Mouse (Mus musculus) limb, embryonic 13.5 days (tissue): Measurements from ENCODE around the gene Eva1a. TPM values are rescaled to one million over a fixed set of nuclear protein-coding genes. Genes with fewer than 3 reads are reported as not detected.

Experiments
- ATAC-seq: fragments of 200-750 bp; cut with Nextera tagmentation; 2 replicates; pipeline ENCODE4 v1.8.0; 2017; ENCODE audit warnings: low read depth, moderate number of reproducible peaks, moderate TSS enrichment; ENCODE audit not compliant: low FRiP score
- H3K27ac ChIP-seq: fragments of 300-500 bp; sonication (generic); 2 replicates; pipeline ENCODE4 v1.5.1; 2015; ENCODE audit warnings: inconsistent platforms, mild to moderate bottlenecking, moderate library complexity
- H3K27me3 ChIP-seq: fragments of 300-500 bp; sonication (generic); 2 replicates; pipeline ENCODE4 v1.6.1; 2015; ENCODE audit warnings: mild to moderate bottlenecking, inconsistent platforms
- H3K36me3 ChIP-seq: fragments of 300-500 bp; sonication (generic); 2 replicates; pipeline ENCODE4 v1.6.1; 2015; ENCODE audit warnings: inconsistent platforms, mild to moderate bottlenecking, moderate library complexity
- H3K4me1 ChIP-seq: fragments of 300-500 bp; sonication (generic); 2 replicates; pipeline ENCODE4 v1.6.1; 2015; ENCODE audit warnings: inconsistent platforms
- H3K4me2 ChIP-seq: fragments of 300-500 bp; sonication (generic); replicated peaks from 2 replicates; pipeline ENCODE4 v1.6.1; 2015; ENCODE audit warnings: inconsistent platforms, mild to moderate bottlenecking, moderate library complexity
- H3K4me3 ChIP-seq: fragments of 300-500 bp; sonication (generic); 2 replicates; pipeline ENCODE4 v1.5.1; 2015; ENCODE audit warnings: moderate library complexity, mild to moderate bottlenecking, inconsistent platforms
- H3K9ac ChIP-seq: fragments of 300-500 bp; sonication (generic); 2 replicates; pipeline ENCODE4 v1.6.1; 2015; ENCODE audit warnings: mild to moderate bottlenecking, inconsistent platforms
- H3K9me3 ChIP-seq: fragments of 300-500 bp; sonication (generic); 2 replicates; pipeline ENCODE4 v1.6.1; 2016; ENCODE audit warnings: inconsistent platforms
- WGBS: fragments of 180-500 bp; shearing (Covaris S2); methylation state at CpG from one replicate; pipeline ENCODE4 v1.1.7; 2015; 5-methylcytosine and 5-hydroxymethylcytosine counted together
- polyA plus RNA-seq: library from polyadenylated mRNA; unstranded; fragments of >200 nt; fragmentation: Nextera tagmentation; extraction: Ambion mirVana; gene quantifications from 2 replicates; pipeline ENCODE4 v1.2.1, GENCODE M21; 2015

Gene Eva1a
- polyA plus RNA-seq, 1 experiment from 2014 or later: 39.1 TPM

GRCm38 (mm10) chr6:82111540-82111939 lies 70.7 kb downstream of the Eva1a start:
- Histone ChIP-seq H3K27me3 (no peaks in the 10 kb centered on the region), H3K27ac (no peak overlapping the region), H3K4me1 (peaks cover 12% of the 10 kb centered on the region), H3K4me3 (no peak overlapping the region), H3K4me2 (no peak overlapping the region), H3K9me3 (no peaks in the 10 kb centered on the region), H3K36me3 (no peaks in the 10 kb centered on the region), H3K9ac (no peak overlapping the region)
- ATAC-seq: no peak
- 83% methylated on average over 3 of the region's 3 CpGs for WGBS

- Histone ChIP-seq H3K9ac (no peak overlapping the region), H3K27ac (no peak overlapping the region), H3K4me1 (peaks cover 16% of the 10 kb centered on the region), H3K27me3 (no peaks in the 10 kb centered on the region), H3K4me3 (no peak overlapping the region), H3K4me2 (no peak overlapping the region), H3K36me3 (no peaks in the 10 kb centered on the region), H3K9me3 (no peaks in the 10 kb centered on the region)
- WGBS: 78% methylated on average over 14 of the region's 14 CpGs
- ATAC-seq: no peak
These were observed 71.6 kb downstream of the Eva1a start for GRCm38 (mm10) chr6:82112127-82113090.

GRCm38 (mm10) chr6:82115335-82115965 lies 74.6 kb downstream of the Eva1a start:
- ATAC-seq: no peak
- Histone ChIP-seq H3K27me3 (no peaks in the 10 kb centered on the region), H3K4me1 (peaks cover 26% of the 10 kb centered on the region), H3K36me3 (no peaks in the 10 kb centered on the region), H3K9ac (no peak overlapping the region), H3K27ac (no peak overlapping the region), H3K4me3 (no peak overlapping the region), H3K9me3 (no peaks in the 10 kb centered on the region), H3K4me2 (no peak overlapping the region)
- 20% methylated on average over 3 of the region's 3 CpGs for WGBS

- peaks cover 26% of the 10 kb centered on the region for H3K4me1 ChIP-seq
These were observed 75.3 kb downstream of the Eva1a start for GRCm38 (mm10) chr6:82116176-82116575.

GRCm38 (mm10) chr6:82117871-82118270 lies 77.0 kb downstream of the Eva1a start:
- 78% methylated on average over 5 of the region's 5 CpGs for WGBS
- H3K9ac ChIP-seq: no peak overlapping the region

More at GRCm38 (mm10) chr6:82116176-82116575, 75.3 kb downstream of the Eva1a start:
- Histone ChIP-seq H3K9ac (no peak overlapping the region), H3K9me3 (no peaks in the 10 kb centered on the region), H3K4me2 (no peak overlapping the region), H3K4me3 (no peak overlapping the region), H3K36me3 (no peaks in the 10 kb centered on the region), H3K27me3 (peaks cover 3% of the 10 kb centered on the region; the same call in 1 of the 2 replicates), H3K27ac (no peak overlapping the region)
- no peak for ATAC-seq
- 78% methylated on average over 3 of the region's 3 CpGs for WGBS

GRCm38 (mm10) chr6:82119322-82120162 lies 78.7 kb downstream of the Eva1a start:
- no peaks in the 10 kb centered on the region for H3K9me3 ChIP-seq
- no peak overlapping the region for H3K9ac ChIP-seq
- H3K27me3 ChIP-seq: peaks cover 4% of the 10 kb centered on the region; the same call in 1 of the 2 replicates
- peak overlapping the region; percentile 41 for H3K4me2 ChIP-seq
- no peaks in the 10 kb centered on the region for H3K36me3 ChIP-seq
- 21% methylated on average over 16 of the region's 16 CpGs for WGBS
- H3K27ac ChIP-seq: no peak overlapping the region
- peaks cover 26% of the 10 kb centered on the region for H3K4me1 ChIP-seq
- H3K4me3 ChIP-seq: peak overlapping the region; percentile 23
- ATAC-seq: peak; percentile 88

More at GRCm38 (mm10) chr6:82117871-82118270, 77.0 kb downstream of the Eva1a start:
- Histone ChIP-seq H3K9me3 (no peaks in the 10 kb centered on the region), H3K4me3 (no peak overlapping the region), H3K27me3 (peaks cover 4% of the 10 kb centered on the region; the same call in 1 of the 2 replicates), H3K27ac (no peak overlapping the region), H3K36me3 (no peaks in the 10 kb centered on the region), H3K4me2 (no peak overlapping the region), H3K4me1 (peaks cover 26% of the 10 kb centered on the region)
- ATAC-seq: no peak

- H3K9ac ChIP-seq: no peak overlapping the region
- H3K9me3 ChIP-seq: no peaks in the 10 kb centered on the region
- H3K27me3 ChIP-seq: peaks cover 4% of the 10 kb centered on the region; the same call in 1 of the 2 replicates
- no peak overlapping the region for H3K27ac ChIP-seq
- H3K4me1 ChIP-seq: no peaks in the 10 kb centered on the region
- 96% methylated on average over 2 of the region's 2 CpGs for WGBS
- ATAC-seq: no peak
- H3K36me3 ChIP-seq: no peaks in the 10 kb centered on the region
- H3K4me2 ChIP-seq: no peak overlapping the region
- no peak overlapping the region for H3K4me3 ChIP-seq
These were observed 84.3 kb downstream of the Eva1a start for GRCm38 (mm10) chr6:82125134-82125533.

- H3K27ac ChIP-seq: no peak overlapping the region
- H3K4me1 ChIP-seq: no peaks in the 10 kb centered on the region
- WGBS: 43% methylated on average over 9 of the region's 9 CpGs
- no peaks in the 10 kb centered on the region for H3K9me3 ChIP-seq
- H3K4me3 ChIP-seq: no peak overlapping the region
- H3K9ac ChIP-seq: no peak overlapping the region
- H3K36me3 ChIP-seq: no peaks in the 10 kb centered on the region
- no peak overlapping the region for H3K4me2 ChIP-seq
- H3K27me3 ChIP-seq: no peaks in the 10 kb centered on the region
- ATAC-seq: no peak; the same call in 1 of the 2 replicates
These were observed 87.0 kb downstream of the Eva1a start for GRCm38 (mm10) chr6:82127827-82128226.

- H3K4me1 ChIP-seq: no peaks in the 10 kb centered on the region
- H3K9ac ChIP-seq: no peak overlapping the region
- no peaks in the 10 kb centered on the region for H3K27me3 ChIP-seq
- H3K27ac ChIP-seq: no peak overlapping the region
- no peak overlapping the region for H3K4me3 ChIP-seq
- no peak for ATAC-seq
- H3K9me3 ChIP-seq: no peaks in the 10 kb centered on the region
- H3K4me2 ChIP-seq: no peak overlapping the region
- no peaks in the 10 kb centered on the region for H3K36me3 ChIP-seq
- 75% methylated on average over 9 of the region's 9 CpGs for WGBS
These were observed 88.9 kb downstream of the Eva1a start for GRCm38 (mm10) chr6:82129630-82130217.

GRCm38 (mm10) chr6:82132876-82133591 lies 92.2 kb downstream of the Eva1a start:
- no peak for ATAC-seq
- no peaks in the 10 kb centered on the region for H3K27me3 ChIP-seq
- 72% methylated on average over 13 of the region's 13 CpGs for WGBS

GRCm38 (mm10) chr6:82133592-82133978 lies 92.7 kb downstream of the Eva1a start:
- no peak overlapping the region for H3K9ac ChIP-seq
- H3K9me3 ChIP-seq: no peaks in the 10 kb centered on the region
- no peak for ATAC-seq
- no peaks in the 10 kb centered on the region for H3K36me3 ChIP-seq
- H3K4me3 ChIP-seq: no peak overlapping the region
- H3K27me3 ChIP-seq: no peaks in the 10 kb centered on the region
- H3K4me2 ChIP-seq: no peak overlapping the region
- WGBS: 64% methylated on average over 7 of the region's 7 CpGs
- H3K4me1 ChIP-seq: no peaks in the 10 kb centered on the region
- no peak overlapping the region for H3K27ac ChIP-seq

More at GRCm38 (mm10) chr6:82132876-82133591, 92.2 kb downstream of the Eva1a start:
- Histone ChIP-seq H3K4me2 (no peak overlapping the region), H3K4me3 (no peak overlapping the region), H3K36me3 (no peaks in the 10 kb centered on the region), H3K9ac (no peak overlapping the region), H3K27ac (no peak overlapping the region), H3K9me3 (no peaks in the 10 kb centered on the region), H3K4me1 (no peaks in the 10 kb centered on the region)
